Mouse (Mus musculus) E14TG2a.4 (cell line): ENCODE data around the gene Wwox.

Source experiments
- H3K27me3 ChIP-seq: 2 replicates; pipeline ENCODE4 v1.6.1; 2014; ENCODE audit warnings: low read length, control low read depth; ENCODE audit not compliant: insufficient read depth
- H3K36me3 ChIP-seq: 2 replicates; pipeline ENCODE4 v1.6.1; 2014; ENCODE audit warnings: low read length, control low read depth; ENCODE audit not compliant: insufficient read depth
- H3K4me1 ChIP-seq: replicated peaks from 2 replicates; pipeline ENCODE4 v1.6.1; 2014; ENCODE audit warnings: low read depth, low read length, control low read depth
- H3K4me3 ChIP-seq: replicated peaks from 2 replicates; pipeline ENCODE4 v1.5.1; 2014; ENCODE audit warnings: mild to moderate bottlenecking, low read length
- H3K9me3 ChIP-seq: 2 replicates; pipeline ENCODE4 v1.6.1; 2014; ENCODE audit warnings: low read length, control low read depth
- CTCF ChIP-seq: conservative IDR thresholded peaks from 2 replicates; pipeline ENCODE4 v1.5.1; 2014; ENCODE audit warnings: low read length
- NANOG ChIP-seq: IDR thresholded peaks from 2 replicates; pipeline ENCODE4 v1.6.1; 2014; ENCODE audit warnings: borderline replicate concordance, low read length, mixed read lengths
- POU5F1 ChIP-seq: IDR thresholded peaks from 2 replicates; pipeline ENCODE4 v1.6.1; 2014; ENCODE audit warnings: low read length, borderline replicate concordance

Gene Wwox

DNA sequence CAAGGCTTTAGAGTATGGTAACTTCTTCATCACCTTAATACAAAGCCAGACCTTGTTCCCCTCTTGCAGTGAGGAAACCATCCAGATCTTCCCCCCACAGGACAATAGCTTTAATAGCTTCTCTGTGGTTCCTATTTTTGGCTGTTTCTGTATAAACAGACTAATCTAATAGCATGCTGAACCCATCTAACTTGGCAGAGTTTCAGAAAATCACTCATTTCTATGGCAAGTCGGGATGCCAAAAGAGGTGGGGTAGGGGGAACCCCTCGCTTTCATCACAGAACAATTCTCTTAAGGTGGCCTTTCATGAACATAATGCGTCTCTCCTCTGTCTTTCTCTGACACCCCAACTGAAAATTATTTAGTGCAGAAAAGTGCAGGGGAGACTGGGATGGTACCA, 433.0 kb downstream of the Wwox start:
- H3K4me1 ChIP-seq = peaks cover 17% of the 10 kb centered on the region
- no peaks in the 10 kb centered on the region; the same call in 1 of the 2 replicates for H3K27me3 ChIP-seq
- no peak for TF ChIP-seq NANOG
- no peak for TF ChIP-seq POU5F1
- TF ChIP-seq CTCF = no peak
- no peaks in the 10 kb centered on the region for H3K36me3 ChIP-seq
- H3K9me3 ChIP-seq = peaks cover 5% of the 10 kb centered on the region; the same call in 1 of the 2 replicates
- H3K4me3 ChIP-seq = no peak overlapping the region

GRCm38 (mm10) chr8:114875161-114875560, 435.7 kb downstream of the Wwox start:
- TF ChIP-seq NANOG = no peak
- H3K4me1 ChIP-seq = peaks cover 27% of the 10 kb centered on the region
- H3K36me3 ChIP-seq = no peaks in the 10 kb centered on the region
- H3K9me3 ChIP-seq = peaks cover 5% of the 10 kb centered on the region; the same call in 1 of the 2 replicates
- H3K4me3 ChIP-seq = no peak overlapping the region
- peaks cover 12% of the 10 kb centered on the region for H3K27me3 ChIP-seq

GRCm38 (mm10) chr8:114876161-114876611, 436.7 kb downstream of the Wwox start:
- TF ChIP-seq NANOG (no peak), CTCF (no peak), POU5F1 (no peak)

DNA sequence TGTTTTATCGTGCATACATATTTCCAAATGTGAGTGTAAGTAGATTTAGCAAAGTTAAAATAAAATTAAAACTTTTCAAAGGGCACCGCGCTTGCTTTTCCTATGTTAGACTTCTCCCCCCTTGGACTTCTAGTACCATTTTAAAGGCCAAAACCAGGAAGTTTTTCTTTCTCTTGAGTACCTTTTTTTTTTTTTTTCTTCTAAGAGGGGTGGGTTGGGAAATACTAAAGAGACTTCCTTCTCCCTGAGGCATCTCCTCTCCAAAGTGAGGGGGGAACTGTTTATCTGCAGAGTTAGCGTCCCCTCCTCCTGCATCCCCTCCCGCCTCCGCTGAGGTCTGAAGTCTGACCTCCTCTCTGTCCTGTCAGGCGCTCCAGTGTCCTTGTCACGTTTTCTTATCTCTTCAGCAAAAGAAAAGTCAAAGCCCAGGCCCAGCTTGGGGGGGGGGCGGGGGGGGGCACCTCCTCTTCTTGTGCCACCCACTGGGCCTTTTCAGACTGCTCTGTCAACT, 437.3 kb downstream of the Wwox start:
- peaks cover 30% of the 10 kb centered on the region for H3K4me1 ChIP-seq
- no peaks in the 10 kb centered on the region for H3K36me3 ChIP-seq
- peaks cover 3% of the 10 kb centered on the region; the same call in 1 of the 2 replicates for H3K9me3 ChIP-seq
- no peak overlapping the region for H3K4me3 ChIP-seq
- peaks cover 12% of the 10 kb centered on the region for H3K27me3 ChIP-seq
- TF ChIP-seq POU5F1 (no peak), CTCF (no peak), NANOG (no peak)

More at GRCm38 (mm10) chr8:114876161-114876611, 436.7 kb downstream of the Wwox start:
- Histone ChIP-seq H3K9me3 (peaks cover 5% of the 10 kb centered on the region; the same call in 1 of the 2 replicates), H3K4me1 (peaks cover 27% of the 10 kb centered on the region), H3K27me3 (peaks cover 12% of the 10 kb centered on the region), H3K36me3 (no peaks in the 10 kb centered on the region), H3K4me3 (no peak overlapping the region)

DNA sequence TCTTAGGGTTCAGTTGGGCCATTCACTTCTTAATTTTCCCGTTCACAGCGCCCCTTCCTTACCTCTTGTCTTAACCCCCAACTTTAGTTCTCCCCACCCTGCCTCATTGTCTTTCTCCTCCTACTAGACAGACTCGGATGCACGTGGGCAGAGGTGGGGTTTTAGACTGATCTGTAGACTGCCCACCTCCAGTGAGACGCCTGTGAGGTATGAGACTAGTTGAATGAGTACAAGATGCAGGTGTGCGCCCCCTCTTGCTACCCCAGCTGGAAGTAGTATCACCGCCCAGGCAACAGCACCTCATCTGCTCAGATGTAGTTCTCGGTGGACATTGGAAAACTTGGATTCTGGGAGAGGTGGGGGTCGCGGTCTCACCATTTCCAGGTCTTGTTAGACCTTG, 437.8 kb downstream of the Wwox start:
- Histone ChIP-seq H3K36me3 (no peaks in the 10 kb centered on the region), H3K4me3 (peak overlapping the region; percentile 37; the same call in 1 of the 2 replicates), H3K27me3 (peaks cover 12% of the 10 kb centered on the region), H3K4me1 (peaks cover 34% of the 10 kb centered on the region), H3K9me3 (no peaks in the 10 kb centered on the region)
- TF ChIP-seq POU5F1 (no peak), CTCF (no peak), NANOG (no peak)

DNA sequence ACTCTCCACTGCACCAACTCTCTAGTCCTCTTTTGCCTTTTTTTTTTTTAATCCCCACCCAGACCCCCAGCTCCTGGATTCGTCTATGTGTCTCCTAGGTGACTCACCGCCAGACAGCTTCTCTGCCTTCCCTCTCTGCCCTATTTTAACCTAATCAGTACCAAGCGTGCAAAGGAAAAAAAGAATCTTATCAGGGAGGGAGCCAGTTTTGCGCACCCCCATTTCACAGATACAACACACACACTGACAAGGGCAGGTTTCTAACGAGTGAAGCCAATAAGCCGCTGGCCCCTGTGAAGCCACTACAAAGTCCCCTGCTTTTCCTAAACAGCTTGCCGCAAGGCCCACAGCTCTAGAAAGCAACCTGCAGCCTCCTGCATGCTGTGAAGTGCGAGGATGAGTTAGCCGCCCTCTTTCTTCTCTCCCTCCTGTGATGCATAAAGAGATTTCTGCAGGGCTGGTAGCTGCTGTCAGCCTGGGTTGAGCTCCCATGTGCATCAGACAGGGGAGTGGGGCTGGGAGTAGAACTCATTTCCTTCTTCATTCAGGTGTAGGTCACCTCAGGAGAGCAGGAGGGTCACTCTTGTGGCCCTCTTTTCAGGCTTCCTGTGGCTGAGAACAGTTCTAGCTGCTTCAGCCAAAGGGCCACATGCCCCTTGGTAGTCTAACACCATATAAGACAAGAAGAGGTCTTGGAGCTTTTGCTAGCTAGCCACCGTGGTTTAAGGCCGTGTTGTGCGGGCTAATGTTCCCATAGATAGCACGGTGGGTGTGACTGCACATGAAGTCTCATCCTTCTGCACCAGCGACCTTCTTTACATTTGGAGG, 439.2 kb downstream of the Wwox start:
- Histone ChIP-seq H3K27me3 (peaks cover 12% of the 10 kb centered on the region), H3K36me3 (no peaks in the 10 kb centered on the region), H3K4me1 (peaks cover 48% of the 10 kb centered on the region), H3K4me3 (no peak overlapping the region), H3K9me3 (no peaks in the 10 kb centered on the region)
- TF ChIP-seq CTCF = no peak
- no peak for TF ChIP-seq POU5F1
- no peak for TF ChIP-seq NANOG

- no peak for TF ChIP-seq POU5F1
- TF ChIP-seq CTCF = no peak
- no peak for TF ChIP-seq NANOG
- no peak overlapping the region for H3K4me3 ChIP-seq
- peaks cover 12% of the 10 kb centered on the region for H3K27me3 ChIP-seq
- H3K9me3 ChIP-seq = no peaks in the 10 kb centered on the region
- H3K4me1 ChIP-seq = peaks cover 53% of the 10 kb centered on the region
- H3K36me3 ChIP-seq = no peaks in the 10 kb centered on the region
Observed at GRCm38 (mm10) chr8:114879277-114879568, 439.8 kb downstream of the Wwox start.

- Histone ChIP-seq H3K27me3 (peaks cover 12% of the 10 kb centered on the region), H3K9me3 (no peaks in the 10 kb centered on the region), H3K36me3 (no peaks in the 10 kb centered on the region), H3K4me1 (peaks cover 54% of the 10 kb centered on the region), H3K4me3 (no peak overlapping the region)
- no peak for TF ChIP-seq NANOG
- TF ChIP-seq CTCF = no peak
- no peak for TF ChIP-seq POU5F1
Observed at GRCm38 (mm10) chr8:114879678-114880077, 440.2 kb downstream of the Wwox start.
